Mouse (Mus musculus) ES-E14 (cell line): ENCODE data around the gene Sema5a. TPM values are rescaled to one million over a fixed set of nuclear protein-coding genes. Genes with fewer than 3 reads are reported as not detected.

Experiments used
- DNase-seq: peaks from one replicate; pipeline ENCODE4 v3.0.0-alpha.2; 2013; ENCODE audit warnings: low read depth, low spot score
- H3K27ac ChIP-seq: 2 replicates; pipeline ENCODE4 v1.5.1; 2012; ENCODE audit warnings: low read depth, mild to moderate bottlenecking, low read length, moderate library complexity, mixed read lengths; ENCODE audit not compliant: poor library complexity, insufficient read depth, severe bottlenecking
- H3K36me3 ChIP-seq: 2 replicates; pipeline ENCODE4 v1.6.1; 2012; ENCODE audit warnings: mild to moderate bottlenecking, low read length, moderate library complexity, mixed read lengths; ENCODE audit not compliant: control insufficient read depth, poor library complexity, insufficient read depth, severe bottlenecking
- H3K4me1 ChIP-seq, 2 experiments: fragments of 150-350 bp in 1 of 2; sonication (generic) in 1 of 2; 2 replicates each; pipeline ENCODE4 v1.6.1; 2012; ENCODE audit warnings: low read length in 2 of 2, mild to moderate bottlenecking in 1 of 2, mixed read lengths in 1 of 2; ENCODE audit not compliant: control insufficient read depth in 2 of 2, insufficient read depth in 2 of 2, poor library complexity in 1 of 2
- H3K4me3 ChIP-seq, 2 experiments: fragments of 150-350 bp in 1 of 2; sonication (generic) in 1 of 2; 2 replicates each; pipeline ENCODE4 v1.5.1; 2012; ENCODE audit warnings: low read length in 2 of 2, low read depth in 1 of 2, mild to moderate bottlenecking in 1 of 2, mixed read lengths in 1 of 2; ENCODE audit not compliant: insufficient read depth in 1 of 2, poor library complexity in 1 of 2, severe bottlenecking in 1 of 2
- H3K9ac ChIP-seq: 2 replicates; pipeline ENCODE4 v1.6.1; 2012; ENCODE audit warnings: low read depth, mild to moderate bottlenecking, low read length, mixed read lengths; ENCODE audit not compliant: poor library complexity, insufficient read depth, severe bottlenecking
- H3K9me3 ChIP-seq: fragments of 150-350 bp; sonication (generic); 2 replicates; pipeline ENCODE4 v1.6.1; 2012; ENCODE audit warnings: low read depth, mild to moderate bottlenecking, low read length; ENCODE audit not compliant: control insufficient read depth, insufficient read depth
- CHD2 ChIP-seq: IDR thresholded peaks from 2 replicates; pipeline ENCODE4 v1.6.1; 2014; ENCODE audit warnings: mild to moderate bottlenecking, low read depth, low read length, inconsistent platforms
- HCFC1 ChIP-seq: IDR thresholded peaks from 2 replicates; pipeline ENCODE4 v1.6.1; 2012; ENCODE audit warnings: low read length, inconsistent platforms, borderline replicate concordance; ENCODE audit not compliant: insufficient read depth
- MAFK ChIP-seq: IDR thresholded peaks from 2 replicates; pipeline ENCODE4 v1.6.1; 2014; ENCODE audit warnings: mild to moderate bottlenecking, low read depth, low read length, inconsistent platforms; ENCODE audit not compliant: insufficient read depth
- ZC3H11A ChIP-seq: IDR thresholded peaks from 2 replicates; pipeline ENCODE4 v1.6.1; 2012; ENCODE audit warnings: low read depth, mild to moderate bottlenecking, inconsistent platforms, low read length, borderline replicate concordance
- ZNF384 ChIP-seq: IDR thresholded peaks from 2 replicates; pipeline ENCODE4 v1.6.1; 2012; ENCODE audit warnings: low read depth, low read length, inconsistent platforms
- in situ Hi-C, 2 experiments: fragments of 600-800 bp; cut with MboI; formaldehyde crosslinking; loops; one replicate each; pipeline ENCODE4 v1.15.1; 2025; ENCODE audit warnings: low sequenced_read_pairs in 2 of 2, inconsistent platforms in 1 of 2; ENCODE audit not compliant: unreplicated experiment in 2 of 2
- total RNA-seq: library from RNA; depleted of rRNA; stranded (reverse); fragments of 300-350 nt; gene quantifications from 2 replicates; pipeline ENCODE4 v1.2.3, GENCODE M21; 2012

Gene Sema5a
- total RNA-seq, 1 experiment, result 2.7 TPM

DNA sequence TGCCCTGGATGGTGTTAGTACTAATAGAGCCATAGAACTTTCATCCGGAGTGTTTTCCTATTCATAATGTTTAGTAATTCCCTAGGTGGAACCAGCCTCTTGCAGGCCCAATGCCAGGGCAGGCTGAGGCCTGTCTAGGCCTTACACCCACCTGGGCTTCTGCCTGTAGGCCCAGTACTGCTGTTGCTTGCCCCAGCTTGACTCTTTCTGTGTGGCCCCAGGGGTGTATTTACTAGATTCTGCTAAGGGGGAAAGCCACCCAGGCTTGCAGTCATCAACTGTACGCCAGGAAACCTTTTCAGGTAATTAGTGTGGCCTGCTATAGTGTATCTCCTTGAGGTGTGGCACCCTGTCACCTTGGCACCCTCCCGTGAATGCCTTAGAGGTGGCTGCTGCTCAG, 76.1 kb downstream of the Sema5a start:
- Histone ChIP-seq H3K36me3 (no peaks in the 10 kb centered on the region), H3K4me3 (no peak overlapping the region), H3K27ac (no peak overlapping the region), H3K9me3 (no peaks in the 10 kb centered on the region), H3K4me1 (no peaks in the 10 kb centered on the region), H3K9ac (no peak overlapping the region)
- in situ Hi-C loops, result no loop called here
- DNase-seq, result no peak
- TF ChIP-seq ZC3H11A, result no peak
- TF ChIP-seq MAFK, result no peak
- no peak for TF ChIP-seq HCFC1
- no peak for TF ChIP-seq ZNF384
- TF ChIP-seq CHD2, result no peak

DNA sequence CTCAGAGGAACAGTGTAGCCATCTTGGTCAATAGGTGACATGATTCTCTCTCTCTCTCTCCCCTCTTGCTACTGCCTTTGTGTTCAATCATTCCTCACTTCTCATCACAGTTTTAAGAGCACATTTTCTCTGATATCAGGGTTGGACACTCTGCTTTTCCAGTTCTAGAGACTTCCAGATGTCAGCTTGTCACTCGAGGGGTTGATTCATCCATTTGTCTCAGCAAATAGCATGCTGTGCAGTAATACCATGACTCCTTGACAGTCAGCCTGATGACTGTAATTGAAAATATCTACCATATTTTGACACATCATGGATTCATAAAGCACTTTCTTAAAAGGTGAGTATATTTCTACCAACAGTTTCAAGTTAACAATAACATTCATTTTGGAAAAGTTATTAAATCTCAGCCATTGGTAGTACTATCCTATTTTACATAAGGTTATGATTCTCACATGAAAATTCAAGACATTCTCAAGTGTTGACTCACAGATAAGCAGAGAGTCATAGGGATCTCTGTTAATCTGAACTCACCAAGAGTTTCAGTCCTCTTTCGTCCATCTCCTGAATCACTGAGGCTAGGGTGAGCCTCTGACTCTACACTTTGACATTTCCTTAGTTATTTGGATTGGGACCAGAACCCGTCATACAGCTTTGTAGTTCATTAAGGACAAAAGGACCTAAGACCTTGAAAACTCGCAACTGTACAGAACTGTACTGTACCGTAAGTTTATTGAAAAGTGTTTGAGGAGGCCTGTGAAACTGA, 78.0 kb downstream of the Sema5a start:
- H3K27ac ChIP-seq, result no peak overlapping the region
- no peaks in the 10 kb centered on the region for H3K9me3 ChIP-seq
- H3K9ac ChIP-seq, result no peak overlapping the region
- no peaks in the 10 kb centered on the region for H3K36me3 ChIP-seq
- in situ Hi-C loops, result no loop called here
- DNase-seq, result no peak
- TF ChIP-seq HCFC1, result no peak
- H3K4me1 ChIP-seq, result no peaks in the 10 kb centered on the region
- no peak overlapping the region for H3K4me3 ChIP-seq

DNA sequence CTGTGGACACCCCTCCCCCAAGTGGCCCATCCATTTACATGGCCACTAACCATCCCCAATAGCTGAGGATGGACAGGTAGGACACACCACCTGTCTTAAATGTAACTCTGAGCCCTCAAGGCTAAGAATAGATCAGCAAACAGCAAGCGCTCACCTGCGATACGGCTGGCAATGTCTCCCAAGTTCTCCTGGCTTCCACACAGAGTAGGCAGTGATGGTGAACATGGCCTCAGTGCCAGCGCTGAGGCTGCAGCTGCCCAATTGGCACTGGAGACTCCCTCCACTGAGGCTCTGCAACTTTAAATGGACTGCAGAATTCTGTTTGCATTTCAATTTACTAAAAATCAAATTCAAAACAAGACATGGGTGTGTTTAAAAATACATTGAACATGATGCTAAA, 78.6 kb downstream of the Sema5a start:
- H3K9me3 ChIP-seq, result no peaks in the 10 kb centered on the region
- H3K9ac ChIP-seq, result no peak overlapping the region
- in situ Hi-C loops, result no loop called here
- no peak for TF ChIP-seq HCFC1
- TF ChIP-seq ZNF384, result no peak
- TF ChIP-seq ZC3H11A, result no peak
- no peak for TF ChIP-seq MAFK
- no peak for TF ChIP-seq CHD2
- H3K4me1 ChIP-seq, result no peaks in the 10 kb centered on the region
- no peak overlapping the region for H3K4me3 ChIP-seq
- H3K36me3 ChIP-seq, result no peaks in the 10 kb centered on the region
- H3K27ac ChIP-seq, result no peak overlapping the region
- no peak for DNase-seq

DNA sequence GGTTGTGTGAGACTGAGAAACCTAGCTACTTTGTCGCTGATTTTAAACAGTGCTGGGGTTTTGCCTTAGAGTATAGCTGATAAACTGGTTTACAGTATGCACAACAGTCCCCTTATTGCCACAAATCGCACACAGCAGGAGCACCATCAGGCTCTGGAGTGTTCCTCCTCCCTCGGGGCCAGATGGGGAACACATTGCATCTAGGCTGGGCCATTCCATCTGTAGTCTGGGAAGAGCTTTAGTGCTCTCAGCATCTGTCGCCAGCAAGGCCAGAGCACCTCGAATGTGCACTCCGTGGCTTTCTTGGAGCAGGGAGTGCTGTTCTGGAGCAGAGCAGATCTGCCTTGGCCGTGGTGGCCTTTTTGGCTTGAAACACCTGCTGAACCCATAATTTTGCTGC, 79.5 kb downstream of the Sema5a start:
- no peaks in the 10 kb centered on the region for H3K36me3 ChIP-seq
- in situ Hi-C loops, result no loop called here
- H3K9me3 ChIP-seq, result no peaks in the 10 kb centered on the region
- H3K27ac ChIP-seq, result no peak overlapping the region
- no peak for DNase-seq
- no peak overlapping the region for H3K4me3 ChIP-seq
- no peak overlapping the region for H3K9ac ChIP-seq
- H3K4me1 ChIP-seq, result no peaks in the 10 kb centered on the region
- no peak for TF ChIP-seq HCFC1
- TF ChIP-seq ZNF384, result no peak
- no peak for TF ChIP-seq CHD2
- TF ChIP-seq MAFK, result no peak
- no peak for TF ChIP-seq ZC3H11A

DNA sequence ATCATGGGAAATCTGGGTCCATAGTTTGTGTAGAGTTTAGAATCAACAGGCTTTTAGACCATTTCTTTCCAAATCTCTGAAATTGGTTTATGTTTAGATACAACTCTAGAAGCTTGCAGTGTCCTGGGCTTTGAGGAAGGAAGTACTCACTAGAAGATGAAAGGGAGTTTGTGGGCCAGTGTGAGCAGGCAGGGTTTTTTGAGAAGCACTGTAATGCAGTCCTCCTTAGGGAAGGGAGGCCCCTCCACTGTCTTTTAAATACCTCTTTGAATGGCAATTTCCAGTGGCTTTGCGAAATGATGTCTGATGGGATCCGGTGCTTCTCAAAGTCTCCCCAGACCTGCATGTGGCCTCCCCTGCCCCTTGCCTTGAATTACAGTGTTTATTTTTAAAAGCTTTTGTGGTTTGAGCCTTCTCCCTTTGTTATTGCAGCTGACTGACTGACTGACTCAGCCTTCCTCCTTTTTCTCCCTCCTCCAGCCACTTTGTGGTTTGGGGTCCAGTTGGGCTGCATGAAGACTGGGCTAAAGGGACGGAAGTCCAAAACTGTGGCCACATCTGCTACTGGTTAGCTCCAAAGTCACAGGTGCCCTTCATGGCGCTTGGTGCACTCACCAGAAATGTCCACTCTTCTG, 83.9 kb downstream of the Sema5a start:
- no peak overlapping the region for H3K9ac ChIP-seq
- H3K27ac ChIP-seq, result no peak overlapping the region
- H3K4me3 ChIP-seq, result no peak overlapping the region
- no peaks in the 10 kb centered on the region for H3K36me3 ChIP-seq
- no peak for DNase-seq
- H3K9me3 ChIP-seq, result no peaks in the 10 kb centered on the region
- H3K4me1 ChIP-seq, result no peaks in the 10 kb centered on the region
- TF ChIP-seq ZC3H11A (no peak), HCFC1 (no peak), ZNF384 (no peak), MAFK (no peak), CHD2 (no peak)
- in situ Hi-C loops, result no loop called here
